Mouse (Mus musculus): ENCODE measurements at regions not wholly inside any gene's neighbourhood (a gene's known extent, or its start where the extent isn't known, plus 50 kb on each side); places are given as distances from the start of the nearest gene placed in this dataset.

- in situ Hi-C loops (cut with MboI, MseI), result loop anchor here in 1 of 2 experiments (25.0 kb wide), 1 partner anchor 1367 kb away; no protein-coding TSS in a partner anchor
Measured at GRCm38 (mm10) chr16:58354551-58354950, 53.7 kb upstream of the Dcbld2 start.
